8 mouse cellular contexts compared by ENCODE assay signal in genomic region chr10:79920958-79921535, GRCm38 (mm10). TPM values are rescaled to one million over a fixed set of nuclear protein-coding genes. Genes with fewer than 3 reads are reported as not detected.
A peak's percentile ranks its signal among the peaks of the same experiment; 100 is the strongest.
DNase-seq lines count a peak whose midpoint lies in the region; ATAC-seq and TF ChIP-seq lines count a peak whose summit lies in the region.

R3hdm4 (minus strand) TSS chr10:79921208.

- no peak for DNase-seq in lung, adult 2 months
- no peak for DNase-seq in lung, postnatal 4 days
- no peak for DNase-seq in adrenal gland, postnatal 4 days (ENCODE audit: low spot score in 2 of 2)
- DNase-seq in gastrocnemius, postnatal 10 days = no peak
- DNase-seq in intestine, embryonic 14.5 days (ENCODE audit: low spot score) = peak; percentile 61
- DNase-seq in right cerebral cortex, adult 18-20 months = no peak
- DNase-seq in frontal cortex, postnatal 36 days (ENCODE audit: low spot score in 2 of 2) = no peak

- peaks cover 10% of the 10 kb centered on the region for H3K4me1 ChIP-seq in lung, adult 2 months (ENCODE audit: control insufficient read depth, insufficient read depth, low read length)
- H3K4me1 ChIP-seq in intestine, embryonic 14.5 days (replicated peaks; ENCODE audit: control insufficient read depth, insufficient read depth, low read length) = peaks cover 30% of the 10 kb centered on the region

- H3K36me3 ChIP-seq in intestine, embryonic 14.5 days (ENCODE audit: control insufficient read depth, insufficient read depth, low read length) = no peaks in the 10 kb centered on the region

- H3K9ac ChIP-seq in intestine, embryonic 14.5 days (ENCODE audit: low read length) = peak within 1 kb of the TSS; percentile 21; the same call in 1 of the 2 replicates

- H3K9me3 ChIP-seq in intestine, embryonic 14.5 days (ENCODE audit: control insufficient read depth, low read length) = no peaks in the 10 kb centered on the region

- 16% methylated on average over 41 of the region's 41 CpGs for WGBS in lung, adult 2 months
- 3% methylated on average over 41 of the region's 41 CpGs for WGBS in intestine, embryonic 14.5 days

- peak within 1 kb of the TSS; percentile 47 for H3K4me2 ChIP-seq in intestine, embryonic 14.5 days (ENCODE audit: low read length)

- no peak for TF ChIP-seq POLR2A in lung, adult 2 months (IDR thresholded peaks at IDR 0.05; ENCODE audit: borderline replicate concordance, extremely low read depth, low read depth, low read length)

- no peak for TF ChIP-seq CTCF in lung, adult 2 months (IDR thresholded peaks at IDR 0.05; ENCODE audit: insufficient read depth, low read length)

- no peak within 1 kb of the TSS for H3K4me3 ChIP-seq in lung, adult 2 months (replicated peaks; ENCODE audit: extremely low read depth, low read depth, low read length)
- H3K4me3 ChIP-seq in intestine, embryonic 14.5 days (ENCODE audit: low read depth, low read length) = peak within 1 kb of the TSS; percentile 24

- no peak within 1 kb of the TSS for H3K27ac ChIP-seq in intestine, embryonic 14.5 days (ENCODE audit: low read depth)

- peaks cover 57% of the 10 kb centered on the region for H3K27me3 ChIP-seq in intestine, embryonic 14.5 days (replicated peaks; ENCODE audit: control insufficient read depth, insufficient read depth, low read length)

- no peak for ATAC-seq in intestine, embryonic 14.5 days (replicated peaks; ENCODE audit: low FRiP score, low TSS enrichment, low read depth)
- no peak for ATAC-seq in megakaryocyte progenitor cell, adult 5-6 weeks (replicated peaks; ENCODE audit: poor library complexity)

RNA-seq across cellular contexts. Expression of gene R3hdm4, which starts in this region (rescaled TPM):
- polyA plus RNA-seq in lung, adult 2 months (2012; rRNA removed) = 129 and 162 TPM in 2 replicates
- total RNA-seq in adrenal gland, postnatal 4 days (2021) = 100 to 1,000 TPM; 119 to 133 TPM
- total RNA-seq in gastrocnemius, postnatal 10 days (2021) = 100 to 1,000 TPM; 101 to 108 TPM
- 122 and 126 TPM in 2 replicates for polyA plus RNA-seq in intestine, embryonic 14.5 days (2014; fragmentation: Nextera tagmentation; extraction: Ambion mirVana)
- total RNA-seq in megakaryocyte progenitor cell, adult 5-6 weeks (2015) = 72.3 and 78.7 TPM in 2 replicates
- total RNA-seq in megakaryocyte progenitor cell, adult 5-6 weeks (2017) = 35.1 and 50.7 TPM in 2 replicates
